Mouse (Mus musculus): ENCODE data around the gene Gm17622.

GRCm38 (mm10) chr13:96451386-96452140 is 39.0 kb upstream of the Gm17622 start:
- TF ChIP-seq CTCF (IDR thresholded peaks at IDR 0.05; ENCODE audit: low read depth): no peak
- TF ChIP-seq EP300 (IDR thresholded peaks at IDR 0.05; ENCODE audit: low read depth): no peak
